Mouse (Mus musculus) left cerebral cortex, postnatal 36 days (tissue): ENCODE measurements around the gene Zfp385a. TPM values are rescaled to one million over a fixed set of nuclear protein-coding genes. Genes with fewer than 3 reads are reported as not detected.
A peak's percentile ranks its signal among the peaks of the same experiment; 100 is the strongest.

Experiments used
- DNase-seq, 2 experiments: peaks; one replicate each; pipeline ENCODE4 v3.0.0; 2021 to 2022; ENCODE audit warnings: low spot score in 2 of 2, mixed read lengths in 1 of 2
- intact Hi-C: fragments of 180-260 bp; cut with DNase I; formaldehyde crosslinking; loops from one replicate; pipeline ENCODE4 v1.15.1; 2025
- total RNA-seq, 2 experiments: library from RNA; stranded (reverse); gene quantifications; 2 replicates each; pipeline ENCODE4 v1.2.3; 2021

The Zfp385a gene
- 10 to 100 TPM; 64.4 to 73.5 TPM for total RNA-seq

GRCm38 (mm10) chr15:103339961-103340337 lies at the start of gene Zfp385a:
TSS of gene Zfp385a (minus strand) at chr15:103340093.
- peak; percentile 68 to 85 for DNase-seq
- intact Hi-C loops: no loop called here

GRCm38 (mm10) chr15:103388556-103389145 lies 48.8 kb upstream of the Zfp385a start:
- intact Hi-C loops: loop anchor here (2.0 kb wide), 1 partner anchor 42 kb away; no protein-coding TSS in a partner anchor
- DNase-seq: no peak

- intact Hi-C loops: no loop called here
- DNase-seq: no peak
Measured at GRCm38 (mm10) chr15:103383771-103384488, 44.0 kb upstream of the Zfp385a start.

DNA sequence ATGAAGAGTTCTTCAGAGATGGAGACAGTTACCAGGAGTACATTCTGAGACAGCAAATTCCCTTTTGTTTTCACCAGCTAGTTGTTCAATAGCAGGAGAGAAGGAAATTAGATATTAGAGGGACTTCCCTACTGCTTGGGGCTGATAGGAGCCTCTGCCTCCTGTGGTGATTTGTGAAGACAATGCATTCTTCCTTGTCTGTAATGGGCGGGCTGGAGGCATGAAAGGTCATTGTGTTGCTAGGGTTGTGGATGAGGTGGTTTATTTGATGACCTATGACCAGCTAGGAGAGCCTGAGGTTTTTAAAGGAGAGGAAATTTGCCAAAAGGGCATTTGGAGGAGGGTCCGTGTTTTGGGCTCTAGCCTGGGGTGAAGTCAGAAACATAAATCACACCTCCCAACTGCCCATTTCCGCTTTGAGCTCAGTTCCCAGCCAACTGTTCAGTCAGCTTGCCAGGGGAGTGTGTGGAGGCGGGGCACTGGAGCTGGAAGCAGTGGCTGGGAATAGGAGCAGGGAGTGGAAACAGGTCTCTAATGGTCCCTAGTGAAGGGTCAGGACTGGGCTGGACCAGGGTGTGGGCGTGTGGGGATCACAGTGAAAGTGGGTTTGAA lies 43.0 kb upstream of the Zfp385a start:
- DNase-seq: no peak
- intact Hi-C loops: no loop called here

DNA sequence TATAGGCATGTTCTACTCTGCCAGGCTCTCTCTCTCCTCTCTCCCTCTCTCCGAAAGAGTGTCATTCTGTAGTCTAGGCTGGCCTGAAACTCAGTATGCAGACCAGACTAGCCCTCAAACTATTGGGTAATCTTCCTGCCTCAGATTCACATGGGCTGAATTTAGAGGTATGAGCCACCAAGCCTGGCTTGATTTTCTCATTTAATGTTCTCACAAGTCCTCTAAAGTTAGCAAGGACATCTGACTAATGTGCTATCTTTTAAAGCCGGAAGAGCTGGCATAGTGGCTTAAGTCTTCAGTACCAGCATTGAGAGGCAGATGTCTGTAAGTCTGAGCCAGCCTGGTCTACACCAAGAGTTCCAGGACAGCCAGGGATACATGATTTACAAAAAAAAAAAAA lies 42.2 kb upstream of the Zfp385a start:
- DNase-seq: no peak
- intact Hi-C loops: no loop called here

DNA sequence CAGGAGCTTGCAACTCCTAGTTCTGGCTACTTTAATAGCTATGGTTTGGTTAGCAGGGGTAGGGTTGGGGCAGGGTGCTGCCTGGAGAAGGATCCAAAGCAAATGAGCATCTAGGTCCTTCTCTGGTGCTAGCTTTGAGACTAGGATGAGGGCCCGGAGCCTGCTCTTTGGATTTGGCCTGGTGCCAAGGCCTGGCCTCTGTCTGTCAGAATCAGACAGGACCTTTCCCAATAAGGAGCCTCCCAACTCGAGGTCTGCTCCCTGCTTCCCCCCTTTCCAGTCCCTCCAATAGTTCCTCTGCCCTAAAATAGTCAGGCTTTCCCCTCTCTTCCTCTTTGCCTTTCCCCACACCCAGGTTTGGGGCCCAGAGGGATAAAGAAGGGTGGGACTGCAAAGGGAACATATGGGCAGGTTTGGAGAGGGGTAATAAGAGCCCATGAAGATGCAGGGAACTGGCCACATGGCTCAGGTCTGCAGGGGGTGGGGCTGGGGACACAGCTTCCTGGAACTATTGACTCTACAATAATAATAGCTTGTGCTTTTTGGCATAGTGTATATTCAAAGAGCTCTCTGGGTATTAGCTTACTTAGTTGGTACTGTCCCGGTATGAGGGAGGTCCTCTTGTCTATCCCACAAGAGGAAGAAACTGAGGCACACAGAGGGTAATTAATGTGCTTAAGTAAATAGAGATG lies 38.9 kb upstream of the Zfp385a start:
- DNase-seq: no peak
- intact Hi-C loops: no loop called here

DNA sequence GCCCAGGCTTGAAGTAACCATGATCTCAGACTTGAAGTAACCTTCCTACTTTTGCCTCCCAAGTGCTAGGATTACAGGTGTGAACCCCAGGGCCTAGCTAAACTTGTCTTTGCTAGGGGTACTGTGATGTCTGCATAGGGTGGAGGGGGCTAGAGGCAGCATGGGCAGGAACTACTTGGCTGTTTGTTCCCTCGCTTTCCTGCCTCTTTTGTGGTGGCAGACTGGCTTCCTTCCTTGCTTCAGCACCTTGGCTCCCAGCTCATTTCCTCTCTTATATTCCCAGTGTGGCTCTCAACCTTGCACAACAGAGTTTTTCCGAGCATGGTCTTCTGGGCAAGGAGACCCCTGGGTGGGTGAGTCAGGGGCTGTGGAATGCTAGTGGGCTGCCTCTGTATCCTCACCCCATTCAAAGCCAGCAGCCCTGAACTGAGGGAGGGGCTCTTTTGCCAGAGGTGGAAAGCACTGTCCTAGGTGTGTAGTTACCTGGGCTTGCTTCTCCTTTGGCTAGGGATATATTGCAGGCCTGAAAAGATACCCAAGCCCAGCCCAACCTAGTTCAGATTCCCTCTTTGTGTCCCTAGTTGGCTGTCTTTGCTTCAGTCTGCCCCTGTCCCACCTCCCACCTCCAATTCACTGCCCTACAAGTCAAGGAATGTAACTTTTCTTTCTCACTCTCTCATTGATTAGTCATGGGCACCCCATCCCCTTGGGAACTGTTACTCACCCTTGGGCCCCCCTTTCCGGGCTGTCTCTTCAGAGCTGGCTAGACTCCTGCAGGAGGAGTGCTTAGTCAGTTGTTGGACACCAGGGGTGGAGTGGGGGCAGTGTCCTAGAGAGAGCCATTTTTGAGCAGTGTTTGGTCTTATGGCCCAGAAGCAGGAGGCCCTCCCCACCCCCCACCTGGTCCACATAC lies 38.1 kb upstream of the Zfp385a start:
- no peak for DNase-seq
- intact Hi-C loops: no loop called here

DNA sequence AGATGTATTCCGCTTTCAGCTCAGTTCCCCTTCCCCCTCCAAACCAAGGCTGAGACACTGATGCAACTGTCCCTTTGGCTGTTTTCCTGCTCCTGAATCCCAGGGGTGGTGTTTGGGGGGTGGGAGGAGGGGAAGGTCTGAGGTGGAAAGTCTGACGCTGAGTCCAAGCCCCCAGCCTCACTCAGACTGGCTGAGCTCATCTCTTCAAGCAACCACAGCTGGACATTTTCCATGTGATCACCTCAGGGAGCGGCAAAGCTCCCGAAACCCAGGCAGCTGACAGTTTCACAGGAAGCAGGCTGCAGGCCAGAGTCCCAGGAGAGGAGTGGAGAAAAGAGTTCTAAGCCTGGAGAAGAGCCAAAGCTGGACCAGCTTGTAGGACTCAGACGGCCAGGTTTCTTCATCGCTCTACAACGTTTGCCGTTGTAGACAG lies 37.0 kb upstream of the Zfp385a start:
- intact Hi-C loops: no loop called here
- no peak for DNase-seq

GRCm38 (mm10) chr15:103375112-103375800 lies 35.4 kb upstream of the Zfp385a start:
- DNase-seq: no peak
- intact Hi-C loops: no loop called here

DNA sequence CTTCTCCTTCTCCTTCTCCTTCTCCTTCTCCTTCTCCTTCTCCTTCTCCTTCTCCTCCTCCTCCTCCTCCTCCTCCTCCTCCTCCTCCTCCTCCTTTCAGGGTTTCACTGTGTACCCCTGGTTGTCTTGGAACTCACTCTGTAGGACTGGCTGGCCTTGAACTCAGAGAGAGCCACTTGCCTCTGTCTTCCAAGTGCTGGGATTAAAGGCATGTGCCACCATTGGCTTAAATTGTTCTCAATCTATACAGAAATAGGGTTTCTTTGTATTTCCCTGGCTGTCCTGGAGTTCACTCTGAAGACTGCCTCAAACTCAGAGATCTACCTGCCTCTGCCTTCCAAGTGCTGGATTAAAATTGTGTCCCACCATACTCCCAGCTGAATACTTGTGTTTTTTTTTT lies 32.6 kb upstream of the Zfp385a start:
- intact Hi-C loops: no loop called here
- DNase-seq: no peak

DNA sequence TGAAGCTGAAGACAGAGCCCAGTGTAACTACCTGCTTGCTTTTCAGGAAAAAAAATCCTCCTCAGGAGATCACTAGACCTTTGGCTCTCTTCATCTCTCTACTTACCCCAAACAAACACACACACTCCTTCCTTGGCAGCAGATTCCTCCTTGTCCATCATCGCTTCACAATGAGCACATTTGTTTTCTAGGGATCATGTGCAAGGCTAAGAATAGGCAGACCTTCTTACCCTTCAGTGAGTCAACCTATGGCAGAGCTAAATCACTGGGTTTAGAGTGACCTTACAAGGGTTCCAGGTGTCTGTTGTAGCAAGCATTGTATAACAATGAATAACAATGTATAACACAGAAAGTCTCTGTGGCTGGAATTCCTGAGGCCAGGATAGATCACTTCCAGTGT lies 31.8 kb upstream of the Zfp385a start:
- intact Hi-C loops: no loop called here
- no peak for DNase-seq

DNA sequence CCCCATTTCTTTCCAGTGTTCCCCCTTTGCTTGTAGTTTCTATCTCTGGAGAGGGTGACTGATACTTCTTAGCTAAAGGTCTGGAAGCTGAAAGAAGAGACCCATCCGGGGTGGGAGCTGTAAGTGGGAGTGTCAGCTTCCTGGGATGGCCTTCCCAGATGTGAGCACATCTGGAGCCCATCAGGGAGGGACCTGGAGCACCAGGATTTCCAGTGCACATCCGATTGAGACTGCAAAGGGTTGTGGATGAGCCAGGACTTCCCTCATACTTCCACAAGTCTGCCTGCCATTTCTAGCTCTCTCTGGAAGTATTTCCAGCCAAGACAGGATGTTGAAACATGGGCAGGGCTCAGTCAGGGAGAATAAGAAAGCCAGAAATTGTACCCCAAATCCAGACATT lies 31.3 kb upstream of the Zfp385a start:
- intact Hi-C loops: no loop called here
- no peak for DNase-seq

DNA sequence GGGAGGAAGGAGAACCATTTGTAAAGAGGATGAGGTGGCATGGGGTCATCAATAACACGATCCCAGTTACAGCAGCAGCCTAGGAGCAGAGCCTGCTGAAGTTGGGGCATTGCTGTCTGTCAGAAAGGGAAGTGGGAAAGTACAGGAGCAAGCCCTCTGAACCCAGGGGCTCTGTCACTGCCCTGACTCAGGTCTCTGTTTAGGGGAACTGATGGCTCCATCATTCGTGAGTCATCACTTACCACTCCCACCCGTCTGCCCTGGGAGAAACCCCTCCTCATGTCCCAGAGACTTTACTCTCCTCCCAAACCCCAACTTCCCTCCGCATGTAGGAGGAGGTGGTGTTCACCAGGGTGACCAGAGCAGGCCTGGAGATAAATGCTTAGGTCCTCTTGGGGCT lies 30.6 kb upstream of the Zfp385a start:
- intact Hi-C loops: no loop called here
- no peak for DNase-seq

DNA sequence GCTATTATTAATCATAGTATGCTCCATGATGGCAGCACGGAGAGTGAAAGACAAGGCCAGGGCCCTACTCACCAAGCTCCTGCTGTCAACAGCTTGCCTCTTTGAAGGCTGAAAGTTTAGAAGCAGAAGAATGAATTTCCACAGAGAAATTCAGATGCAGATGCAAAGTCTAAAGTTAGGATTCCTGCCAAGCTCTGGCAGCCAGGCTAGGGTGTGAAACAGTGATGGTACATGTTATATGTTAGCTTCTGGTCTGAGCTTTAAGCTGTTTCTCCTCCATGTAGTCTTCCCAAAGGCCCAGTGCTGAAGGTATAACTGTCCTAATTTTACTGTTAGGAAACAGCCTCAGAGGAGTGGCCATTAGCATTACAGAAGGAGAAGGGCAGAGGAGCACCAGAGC lies 29.2 kb upstream of the Zfp385a start:
- no peak for DNase-seq
- intact Hi-C loops: no loop called here

GRCm38 (mm10) chr15:103368179-103368940 lies 28.5 kb upstream of the Zfp385a start:
- intact Hi-C loops: no loop called here

DNA sequence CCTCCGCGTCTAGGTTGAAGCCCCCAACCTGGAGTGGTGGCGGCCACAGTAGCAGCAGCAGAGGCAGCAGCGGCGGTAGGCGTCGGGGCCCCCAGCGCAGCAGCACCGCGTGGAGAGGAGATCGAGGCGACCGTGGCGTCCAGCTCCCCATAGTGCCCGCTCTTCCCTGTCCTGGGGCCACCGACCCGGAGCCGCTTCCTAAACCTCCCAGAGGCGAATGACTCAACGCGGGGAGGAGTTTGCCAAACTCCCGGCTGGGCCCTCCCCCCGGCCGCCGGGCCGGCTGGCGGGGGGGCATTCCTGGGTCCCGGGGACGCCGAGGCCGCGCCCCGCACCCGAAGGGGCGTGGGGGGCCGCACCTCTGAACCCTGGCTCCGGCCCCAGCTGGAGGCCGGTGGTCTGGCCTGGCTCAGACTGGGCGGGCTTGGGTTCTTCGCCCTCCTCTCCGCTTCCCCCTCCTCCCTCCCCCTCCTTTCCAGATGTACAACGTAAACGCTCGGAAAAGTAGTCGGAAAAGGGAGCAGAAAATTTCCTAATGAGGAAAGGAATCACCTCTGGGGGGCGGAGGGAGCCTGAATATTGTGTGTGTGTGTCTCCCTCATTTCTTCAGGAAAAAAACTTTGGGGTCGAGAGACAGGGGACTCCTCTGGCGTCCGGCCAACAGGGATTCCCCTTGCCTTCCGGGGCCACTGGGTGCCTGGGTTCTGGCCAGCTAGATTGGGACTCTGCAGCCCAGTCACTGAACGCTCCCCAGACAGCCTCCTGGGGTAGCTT lies 26.7 kb upstream of the Zfp385a start, which contains the start of gene Itga5:
Gene Itga5 (minus strand): TSS at position 388 of the 774 bp plus-strand sequence.
- DNase-seq: no peak
- intact Hi-C loops: no loop called here

More at GRCm38 (mm10) chr15:103368179-103368940, 28.5 kb upstream of the Zfp385a start:
- no peak for DNase-seq
